Mouse (Mus musculus) neural tube, embryonic 15.5 days (tissue): ENCODE results near the gene Lims1. TPM values are rescaled to one million over a fixed set of nuclear protein-coding genes. Genes with fewer than 3 reads are reported as not detected.

Experiments used
- ATAC-seq: fragments of 200-750 bp; cut with Nextera tagmentation; 2 replicates; pipeline ENCODE4 v1.8.0; 2017; ENCODE audit warnings: mild to moderate bottlenecking, moderate TSS enrichment, moderate library complexity; ENCODE audit not compliant: low FRiP score
- H3K27ac ChIP-seq: fragments of 300-500 bp; sonication (generic); replicated peaks from 2 replicates; pipeline ENCODE4 v1.5.1; 2015; ENCODE audit warnings: mild to moderate bottlenecking, inconsistent platforms
- H3K27me3 ChIP-seq: fragments of 300-500 bp; sonication (generic); replicated peaks from 2 replicates; pipeline ENCODE4 v1.6.1; 2015; ENCODE audit warnings: inconsistent platforms
- H3K36me3 ChIP-seq: fragments of 300-500 bp; sonication (generic); 2 replicates; pipeline ENCODE4 v1.6.1; 2015; ENCODE audit warnings: inconsistent platforms
- H3K4me1 ChIP-seq: fragments of 300-500 bp; sonication (generic); 2 replicates; pipeline ENCODE4 v1.6.1; 2015; ENCODE audit warnings: inconsistent platforms
- H3K4me2 ChIP-seq: fragments of 300-500 bp; sonication (generic); 2 replicates; pipeline ENCODE4 v1.6.1; 2015; ENCODE audit warnings: inconsistent platforms, mild to moderate bottlenecking, moderate library complexity
- H3K4me3 ChIP-seq: fragments of 300-500 bp; sonication (generic); replicated peaks from 2 replicates; pipeline ENCODE4 v1.5.1; 2015; ENCODE audit warnings: mild to moderate bottlenecking, inconsistent platforms
- H3K9ac ChIP-seq: fragments of 300-500 bp; sonication (generic); replicated peaks from 2 replicates; pipeline ENCODE4 v1.6.1; 2015; ENCODE audit warnings: mild to moderate bottlenecking, inconsistent platforms
- H3K9me3 ChIP-seq: fragments of 300-500 bp; sonication (generic); replicated peaks from 2 replicates; pipeline ENCODE4 v1.6.1; 2016; ENCODE audit warnings: inconsistent platforms
- WGBS: fragments of 180-500 bp; shearing (Covaris S2); methylation state at CpG from one replicate; pipeline ENCODE4 v1.1.7; 2015; ENCODE audit warnings: mixed read lengths; 5-methylcytosine and 5-hydroxymethylcytosine counted together
- polyA plus RNA-seq: library from polyadenylated mRNA; unstranded; fragments of >200 nt; fragmentation: Nextera tagmentation; extraction: Ambion mirVana; gene quantifications from 2 replicates; pipeline ENCODE4 v1.2.1, GENCODE M21; 2015

Lims1 gene
- polyA plus RNA-seq, 1 experiment from 2014 or later: 56.6 TPM

GRCm38 (mm10) chr10:58386997-58387396, 63.7 kb downstream of the Lims1 start:
- H3K9me3 ChIP-seq: no peaks in the 10 kb centered on the region
- no peak overlapping the region for H3K9ac ChIP-seq
- ATAC-seq: no peak
- no peak overlapping the region for H3K4me3 ChIP-seq
- no peaks in the 10 kb centered on the region for H3K36me3 ChIP-seq
- H3K4me1 ChIP-seq: peaks cover 25% of the 10 kb centered on the region
- H3K27me3 ChIP-seq: no peaks in the 10 kb centered on the region
- 93% methylated on average over 3 of the region's 3 CpGs for WGBS
- H3K4me2 ChIP-seq: no peak overlapping the region
- no peak overlapping the region for H3K27ac ChIP-seq

DNA sequence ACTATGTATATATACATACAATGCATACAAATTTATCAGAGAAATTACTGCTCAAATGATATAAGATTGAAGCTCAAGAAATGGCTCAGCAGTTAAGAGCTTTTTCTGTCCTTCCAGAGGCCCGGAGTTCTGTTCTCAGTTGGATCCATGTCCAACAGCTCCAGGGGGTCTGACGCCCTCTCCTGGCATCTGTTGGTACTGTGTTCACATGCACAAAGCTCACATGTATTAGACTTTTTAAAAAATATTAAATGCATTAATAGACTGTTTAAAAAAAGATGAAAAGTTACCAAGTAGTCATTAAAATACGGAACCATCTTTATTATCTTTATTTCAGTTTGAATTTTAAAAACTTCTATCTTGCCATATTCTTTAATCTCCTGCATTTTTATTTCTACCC, 65.4 kb downstream of the Lims1 start:
- 85% methylated on average over 3 of the region's 3 CpGs for WGBS
- Histone ChIP-seq H3K9me3 (no peaks in the 10 kb centered on the region), H3K36me3 (no peaks in the 10 kb centered on the region), H3K4me3 (no peak overlapping the region), H3K9ac (no peak overlapping the region), H3K27ac (no peak overlapping the region), H3K4me2 (no peak overlapping the region), H3K27me3 (no peaks in the 10 kb centered on the region), H3K4me1 (peaks cover 10% of the 10 kb centered on the region)
- no peak for ATAC-seq

DNA sequence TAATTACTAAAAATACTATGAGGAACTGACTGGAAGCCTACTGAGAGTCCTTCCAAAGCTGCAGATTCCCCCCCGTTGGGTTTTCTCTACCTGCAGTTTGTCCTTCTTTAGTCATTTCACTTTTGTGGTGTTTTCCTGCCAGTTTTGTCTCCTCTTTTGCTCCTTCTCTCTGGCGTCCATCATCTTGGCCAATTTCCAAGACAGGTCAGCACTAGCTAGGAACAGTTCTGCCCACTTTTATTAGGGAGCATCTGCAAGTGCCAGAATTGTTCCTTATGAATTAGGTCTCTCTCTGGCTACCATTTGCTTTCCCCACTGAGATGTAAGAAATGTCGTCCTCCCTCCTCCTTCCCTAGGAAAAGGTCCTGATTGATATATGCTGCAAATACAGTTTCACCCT, 65.9 kb downstream of the Lims1 start:
- no peak overlapping the region for H3K4me3 ChIP-seq
- H3K9ac ChIP-seq: no peak overlapping the region
- H3K9me3 ChIP-seq: no peaks in the 10 kb centered on the region
- no peak overlapping the region for H3K4me2 ChIP-seq
- no peaks in the 10 kb centered on the region for H3K36me3 ChIP-seq
- no peak overlapping the region for H3K27ac ChIP-seq
- WGBS: 68% methylated on average over 3 of the region's 3 CpGs
- peaks cover 8% of the 10 kb centered on the region for H3K4me1 ChIP-seq
- no peaks in the 10 kb centered on the region for H3K27me3 ChIP-seq
- ATAC-seq: no peak

DNA sequence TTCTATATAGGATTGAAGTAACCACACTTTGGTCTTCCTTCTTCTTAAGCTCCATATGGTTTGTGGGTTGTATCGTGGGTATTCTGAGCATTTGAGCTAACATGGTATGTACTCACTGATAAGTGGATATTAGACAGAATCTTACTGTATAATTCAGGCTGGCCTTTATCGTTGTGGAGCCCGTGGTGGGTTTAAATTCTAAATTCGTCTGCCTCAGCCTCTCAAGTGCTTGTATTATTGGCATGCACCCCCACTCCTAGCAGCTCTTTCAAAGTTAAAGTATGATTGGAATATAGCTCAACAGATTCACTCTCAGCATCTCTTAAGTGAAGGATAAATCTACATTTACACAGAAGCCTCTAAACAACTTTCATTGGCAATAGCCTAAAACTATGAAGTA, 69.2 kb downstream of the Lims1 start:
- no peaks in the 10 kb centered on the region for H3K9me3 ChIP-seq
- no peak overlapping the region for H3K27ac ChIP-seq
- H3K36me3 ChIP-seq: no peaks in the 10 kb centered on the region
- 93% methylated on average over 4 of the region's 4 CpGs for WGBS
- no peaks in the 10 kb centered on the region for H3K27me3 ChIP-seq
- H3K4me2 ChIP-seq: no peak overlapping the region
- no peak overlapping the region for H3K4me3 ChIP-seq
- no peak overlapping the region for H3K9ac ChIP-seq
- H3K4me1 ChIP-seq: peaks cover 6% of the 10 kb centered on the region; the same call in 1 of the 2 replicates
- ATAC-seq: no peak

- WGBS: 92% methylated on average over 7 of the region's 7 CpGs
- ATAC-seq: no peak
- H3K27me3 ChIP-seq: no peaks in the 10 kb centered on the region
- no peaks in the 10 kb centered on the region for H3K9me3 ChIP-seq
- H3K36me3 ChIP-seq: no peaks in the 10 kb centered on the region
- no peak overlapping the region for H3K4me2 ChIP-seq
- no peak overlapping the region for H3K9ac ChIP-seq
- H3K27ac ChIP-seq: 0 out of 2 replicates have a peak overlapping the region, but pooled peaks have one; percentile 11
- peaks cover 6% of the 10 kb centered on the region; the same call in 1 of the 2 replicates for H3K4me1 ChIP-seq
- no peak overlapping the region for H3K4me3 ChIP-seq
Measured at GRCm38 (mm10) chr10:58393026-58394014, 70.1 kb downstream of the Lims1 start.

DNA sequence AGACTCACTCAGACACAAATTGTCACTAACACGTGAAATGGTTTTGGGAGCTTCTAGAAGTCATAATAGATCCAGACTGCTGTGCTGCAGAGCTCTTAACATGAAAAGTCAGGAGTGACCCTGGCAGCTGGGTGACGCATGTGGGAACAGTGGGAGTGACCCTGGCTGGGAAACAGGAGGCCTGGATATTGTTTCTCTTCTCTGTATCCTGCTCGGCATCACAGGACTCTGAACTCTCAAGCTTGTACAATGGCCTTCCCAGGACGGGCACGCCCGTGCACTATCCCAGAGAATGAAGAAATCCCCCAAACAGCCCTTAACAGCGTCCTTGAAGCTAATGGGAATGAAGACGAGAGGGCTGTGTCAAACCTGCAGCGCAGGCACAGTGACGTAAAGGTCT, 70.9 kb downstream of the Lims1 start:
- 68% methylated on average over 10 of the region's 10 CpGs for WGBS
- Histone ChIP-seq H3K27ac (0 out of 2 replicates have a peak overlapping the region, but pooled peaks have one; percentile 11), H3K4me1 (peaks cover 6% of the 10 kb centered on the region; the same call in 1 of the 2 replicates), H3K27me3 (no peaks in the 10 kb centered on the region), H3K4me3 (no peak overlapping the region), H3K9ac (no peak overlapping the region), H3K9me3 (no peaks in the 10 kb centered on the region), H3K4me2 (no peak overlapping the region), H3K36me3 (no peaks in the 10 kb centered on the region)
- ATAC-seq: no peak

DNA sequence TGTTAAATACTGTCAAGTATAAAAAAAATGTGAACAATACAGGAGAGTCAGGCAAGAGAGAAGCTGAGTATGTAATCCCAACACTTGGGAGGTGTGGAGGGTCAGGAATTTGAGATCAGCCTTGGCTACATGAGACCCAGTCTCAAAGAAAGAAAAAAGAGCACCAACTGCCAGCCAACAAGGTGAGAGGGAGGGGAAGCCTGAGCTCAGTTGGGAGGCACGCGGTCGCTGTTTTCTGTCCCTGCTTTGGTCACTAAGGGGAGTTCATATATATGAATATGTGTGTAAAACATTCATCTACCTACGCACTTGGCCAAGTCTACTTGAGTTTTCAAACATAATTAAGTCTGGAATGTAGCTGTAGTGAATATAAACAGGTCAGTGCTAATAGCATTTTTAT, 72.0 kb downstream of the Lims1 start:
- H3K4me2 ChIP-seq: no peak overlapping the region
- H3K4me3 ChIP-seq: no peak overlapping the region
- H3K27me3 ChIP-seq: no peaks in the 10 kb centered on the region
- peaks cover 6% of the 10 kb centered on the region; the same call in 1 of the 2 replicates for H3K4me1 ChIP-seq
- ATAC-seq: no peak
- no peak overlapping the region for H3K9ac ChIP-seq
- 94% methylated on average over 4 of the region's 4 CpGs for WGBS
- no peaks in the 10 kb centered on the region for H3K36me3 ChIP-seq
- no peak overlapping the region for H3K27ac ChIP-seq
- no peaks in the 10 kb centered on the region for H3K9me3 ChIP-seq

DNA sequence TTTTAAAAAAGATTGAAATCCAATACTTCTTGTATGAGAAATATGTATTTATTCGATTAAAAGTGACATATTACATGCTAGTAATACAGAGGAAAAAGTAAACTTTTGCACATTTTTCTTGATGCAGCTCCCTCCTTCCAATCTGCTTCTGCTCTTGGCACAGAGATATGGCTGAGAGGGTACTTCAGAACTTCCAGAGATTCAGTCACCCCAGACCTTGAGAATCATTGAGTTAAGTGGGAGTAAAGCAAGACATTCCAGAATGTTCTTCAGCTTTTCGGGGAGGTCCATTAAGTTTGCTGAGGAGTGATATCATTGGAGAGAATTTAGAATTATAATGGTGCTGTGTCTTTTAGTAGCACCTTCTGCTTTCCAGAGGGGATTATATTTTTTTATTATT, 72.5 kb downstream of the Lims1 start:
- WGBS: 94% methylated on average over 2 of the region's 2 CpGs
- Histone ChIP-seq H3K9me3 (no peaks in the 10 kb centered on the region), H3K27ac (no peak overlapping the region), H3K4me3 (no peak overlapping the region), H3K4me2 (no peak overlapping the region), H3K27me3 (no peaks in the 10 kb centered on the region), H3K9ac (no peak overlapping the region), H3K36me3 (no peaks in the 10 kb centered on the region), H3K4me1 (peaks cover 6% of the 10 kb centered on the region; the same call in 1 of the 2 replicates)
- no peak for ATAC-seq

DNA sequence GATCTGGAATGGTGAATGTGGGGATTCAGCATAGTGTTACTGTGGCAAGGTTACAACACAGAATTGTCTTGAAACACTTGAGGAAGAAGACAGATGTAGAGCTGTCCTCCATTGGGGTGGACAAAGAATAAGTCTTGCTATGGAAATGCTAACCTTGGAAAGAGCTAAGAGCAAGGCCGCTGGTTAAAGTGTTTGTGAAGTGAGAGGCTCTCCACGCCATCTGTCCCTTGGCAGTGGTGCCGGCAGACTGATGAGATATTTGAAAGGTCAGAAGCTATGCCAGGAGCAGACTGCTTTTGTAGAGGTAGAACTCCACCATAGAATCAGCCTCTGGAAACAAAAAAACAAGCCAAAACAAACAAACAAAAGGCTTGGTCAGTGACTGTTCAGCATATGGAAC, 73.3 kb downstream of the Lims1 start:
- Histone ChIP-seq H3K27me3 (no peaks in the 10 kb centered on the region), H3K36me3 (no peaks in the 10 kb centered on the region), H3K9ac (no peak overlapping the region), H3K9me3 (no peaks in the 10 kb centered on the region), H3K27ac (0 out of 2 replicates have a peak overlapping the region, but pooled peaks have one; percentile 5), H3K4me1 (peaks cover 6% of the 10 kb centered on the region; the same call in 1 of the 2 replicates), H3K4me2 (no peak overlapping the region), H3K4me3 (no peak overlapping the region)
- ATAC-seq: no peak
- WGBS: 72% methylated on average over 3 of the region's 3 CpGs

- WGBS: 91% methylated on average over 8 of the region's 8 CpGs
- H3K27me3 ChIP-seq: no peaks in the 10 kb centered on the region
- H3K9me3 ChIP-seq: no peaks in the 10 kb centered on the region
- H3K9ac ChIP-seq: no peak overlapping the region
- no peak overlapping the region for H3K4me3 ChIP-seq
- ATAC-seq: no peak
- no peak overlapping the region for H3K27ac ChIP-seq
- peaks cover 6% of the 10 kb centered on the region; the same call in 1 of the 2 replicates for H3K4me1 ChIP-seq
- no peak overlapping the region for H3K4me2 ChIP-seq
- no peaks in the 10 kb centered on the region for H3K36me3 ChIP-seq
Measured at GRCm38 (mm10) chr10:58398941-58399340, 75.7 kb downstream of the Lims1 start.

DNA sequence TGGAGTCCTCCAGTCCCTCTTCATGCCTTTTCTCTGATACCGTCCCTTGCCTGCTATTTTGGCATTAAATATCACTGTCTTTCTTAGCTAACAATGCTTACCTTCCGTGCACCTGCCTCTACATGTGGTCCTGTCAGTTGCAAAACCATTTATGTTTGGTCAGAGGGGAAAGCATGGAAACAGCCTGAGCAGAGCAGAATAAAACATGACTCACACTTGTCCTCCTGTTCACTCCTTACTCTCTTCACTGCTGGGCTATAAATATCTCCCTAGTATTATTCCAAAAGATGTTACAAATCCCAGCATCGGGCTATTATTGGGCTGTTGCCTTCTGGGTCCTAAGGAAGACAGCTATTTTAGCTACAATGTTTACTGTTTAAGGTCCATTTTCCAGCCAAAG, 78.6 kb downstream of the Lims1 start:
- H3K27me3 ChIP-seq: no peaks in the 10 kb centered on the region
- 86% methylated on average over 3 of the region's 3 CpGs for WGBS
- H3K9ac ChIP-seq: no peak overlapping the region
- no peaks in the 10 kb centered on the region for H3K9me3 ChIP-seq
- H3K4me3 ChIP-seq: no peak overlapping the region
- H3K36me3 ChIP-seq: peaks cover 4% of the 10 kb centered on the region; the same call in 1 of the 2 replicates
- no peaks in the 10 kb centered on the region for H3K4me1 ChIP-seq
- no peak overlapping the region for H3K4me2 ChIP-seq
- H3K27ac ChIP-seq: no peak overlapping the region
- ATAC-seq: no peak

- H3K4me3 ChIP-seq: no peak overlapping the region
- 0 out of 2 replicates have a peak overlapping the region, but pooled peaks have one; percentile 45 for H3K27ac ChIP-seq
- H3K9ac ChIP-seq: no peak overlapping the region
- H3K36me3 ChIP-seq: peaks cover 17% of the 10 kb centered on the region
- no peak overlapping the region for H3K4me2 ChIP-seq
- no peaks in the 10 kb centered on the region for H3K4me1 ChIP-seq
- no peaks in the 10 kb centered on the region for H3K9me3 ChIP-seq
- H3K27me3 ChIP-seq: no peaks in the 10 kb centered on the region
- 94% methylated on average over 6 of the region's 6 CpGs for WGBS
- no peak for ATAC-seq
Measured at GRCm38 (mm10) chr10:58404639-58405038, 81.4 kb downstream of the Lims1 start.
